Comparison of ENCODE assay signal across 10 mouse cellular contexts in genomic region chr9:114710345-114710744, GRCm38 (mm10). TPM values are rescaled to one million over a fixed set of nuclear protein-coding genes. Genes with fewer than 3 reads are reported as not detected.
A peak's percentile ranks its signal among the peaks of the same experiment; 100 is the strongest.
DNase-seq lines count a peak whose midpoint lies in the region; ATAC-seq and TF ChIP-seq lines count a peak whose summit lies in the region.
"Had no signal": no experiment of that assay in that cellular context is flagged by ENCODE, and none has a peak within 500 bp of the region (broad histone marks: within the 10 kb centered on the region; RNA-seq: fewer than 3 reads in every experiment).

No protein-coding gene starts in this region.

- peaks cover 3 to 23% of the 10 kb centered on the region in 2 experiments; a peak in 3 of 4 replicates for H3K36me3 ChIP-seq in MEL (ENCODE audit: control insufficient read depth in 1 of 2, insufficient read depth in 2 of 2, low read length in 2 of 2)

- TF ChIP-seq POLR2A in MEL (IDR thresholded peaks at IDR 0.05; ENCODE audit: control insufficient read depth in 1 of 2, insufficient read depth in 1 of 2, low read depth in 1 of 2, low read length in 2 of 2, poor library complexity in 1 of 2) = no peak

- H3K9me3 ChIP-seq in MEL (replicated peaks; ENCODE audit: insufficient read depth, low read length) = no peaks in the 10 kb centered on the region
- H3K9me3 ChIP-seq: midbrain, embryonic 12.5 days; stomach, embryonic 15.5 days had no signal

- H3K27me3 ChIP-seq in MEL (ENCODE audit: control insufficient read depth in 1 of 2, insufficient read depth in 2 of 2, low read length in 2 of 2) = no peaks in the 10 kb centered on the region
- H3K27me3 ChIP-seq: midbrain, embryonic 12.5 days; stomach, embryonic 15.5 days had no signal

- TF ChIP-seq CTCF in left cerebral cortex, adult 2 months (IDR thresholded peaks at IDR 0.05) = peak; percentile 33
- peak; percentile 48 to 76 (median 60) for TF ChIP-seq CTCF in MEL (IDR thresholded peaks at IDR 0.05 in 2 of 3, conservative IDR thresholded peaks at IDR 0.05 in 1 of 3; ENCODE audit: control insufficient read depth in 1 of 3, insufficient read depth in 1 of 3, low read depth in 2 of 3, low read length in 3 of 3, poor library complexity in 1 of 3, severe bottlenecking in 1 of 3)

- H3K27ac ChIP-seq in left cerebral cortex, adult 2 months = no peak overlapping the region
- H3K27ac ChIP-seq in MEL (ENCODE audit: control insufficient read depth, low read depth, low read length) = no peak overlapping the region
- H3K27ac ChIP-seq: midbrain, embryonic 12.5 days; stomach, embryonic 15.5 days had no signal

- peaks cover 0 to 3% of the 10 kb centered on the region in 2 experiments; a peak in 1 of 4 replicates for H3K4me1 ChIP-seq in MEL (ENCODE audit: control insufficient read depth in 1 of 2, insufficient read depth in 2 of 2, low read length in 2 of 2)
- H3K4me1 ChIP-seq: midbrain, embryonic 12.5 days; stomach, embryonic 15.5 days had no signal

- intact Hi-C loops in left cerebral cortex, adult 2 months (cut with DNase I) = no loop called here

- no peak for DNase-seq in left cerebral cortex, adult 2 months (ENCODE audit: extremely low spot score in 1 of 2, low spot score in 2 of 2)
- DNase-seq in left cerebral cortex, adult 8-10 months (ENCODE audit: low spot score in 2 of 2) = no peak
- DNase-seq in MEL (ENCODE audit: low read depth, low spot score) = peak; percentile 67
- peak; percentile 41 for DNase-seq in embryo, embryonic 11 days
- DNase-seq in ovary, adult 18-20 months (ENCODE audit: low spot score) = no peak
- DNase-seq in ovary, postnatal 14 days (ENCODE audit: low spot score) = no peak

- H3K9ac ChIP-seq in MEL (ENCODE audit: control insufficient read depth, low read depth, low read length, poor library complexity, severe bottlenecking) = no peak overlapping the region
- H3K9ac ChIP-seq: midbrain, embryonic 12.5 days; stomach, embryonic 15.5 days had no signal

- peak; percentile 27 for TF ChIP-seq RAD21 in MEL (IDR thresholded peaks at IDR 0.05; ENCODE audit: low read depth, low read length)

- H3K79me2 ChIP-seq in MEL (ENCODE audit: control insufficient read depth, insufficient read depth, low read length, poor library complexity) = no peaks in the 10 kb centered on the region

- no peak for TF ChIP-seq EP300 in MEL (IDR thresholded peaks at IDR 0.05; ENCODE audit: low read depth in 1 of 2, low read length in 2 of 2)

- H3K4me3 ChIP-seq in left cerebral cortex, adult 2 months = no peak overlapping the region
- H3K4me3 ChIP-seq in MEL (ENCODE audit: control insufficient read depth in 1 of 2, insufficient read depth in 1 of 2, low read depth in 2 of 2, low read length in 2 of 2) = no peak overlapping the region
- H3K4me3 ChIP-seq: midbrain, embryonic 12.5 days; stomach, embryonic 15.5 days had no signal

- peak; percentile 86 for ATAC-seq in megakaryocyte progenitor cell, adult 5-6 weeks (replicated peaks; ENCODE audit: poor library complexity)
- no peak for ATAC-seq in activated CD4-positive, CD25-positive, alpha-beta regulatory T cell, adult 4 months

TF ChIP-seq in MEL, 35 proteins besides CTCF, POLR2A, EP300 and RAD21:
- TF ChIP-seq ZC3H11A (IDR thresholded peaks at IDR 0.05; ENCODE audit: low read depth, low read length) (peak; percentile 5; the same call in 1 of the 2 replicates), MXI1 (IDR thresholded peaks at IDR 0.05; ENCODE audit: low read depth, low read length) (peak; percentile 18; the same call in 1 of the 2 replicates), MAZ (IDR thresholded peaks at IDR 0.05; ENCODE audit: low read depth, low read length) (no peak), GABPA (IDR thresholded peaks at IDR 0.05; ENCODE audit: low read depth, low read length) (no peak), MYC (IDR thresholded peaks at IDR 0.05; ENCODE audit: low read depth, low read length) (peak; percentile 66; the same call in 1 of the 2 replicates), POLR2AphosphoS5 (IDR thresholded peaks at IDR 0.05; ENCODE audit: borderline replicate concordance, low read depth, low read length) (no peak), E2F4 (IDR thresholded peaks at IDR 0.05; ENCODE audit: borderline replicate concordance, low read depth, low read length) (no peak), USF1 (IDR thresholded peaks at IDR 0.05; ENCODE audit: low read depth, low read length) (no peak), HCFC1 (IDR thresholded peaks at IDR 0.05; ENCODE audit: low read depth, low read length) (no peak), BHLHE40 (IDR thresholded peaks at IDR 0.05; ENCODE audit: borderline replicate concordance, low read depth, low read length) (no peak), MYB (IDR thresholded peaks at IDR 0.05; ENCODE audit: low read depth, low read length) (no peak), POLR2AphosphoS2 (IDR thresholded peaks at IDR 0.05; ENCODE audit: low read length) (no peak), ZKSCAN1 (IDR thresholded peaks at IDR 0.05; ENCODE audit: low read depth, low read length) (no peak), MAX (IDR thresholded peaks at IDR 0.05; ENCODE audit: low read length) (no peak), NRF1 (IDR thresholded peaks at IDR 0.05; ENCODE audit: insufficient read depth, low read depth, low read length, poor library complexity, severe bottlenecking) (no peak), SIN3A (IDR thresholded peaks at IDR 0.05; ENCODE audit: low read length) (no peak), SMC3 (IDR thresholded peaks at IDR 0.05; ENCODE audit: low read depth, low read length) (peak; percentile 50), MAFK (IDR thresholded peaks at IDR 0.05; ENCODE audit: borderline replicate concordance, low read depth, low read length) (no peak), CHD2 (IDR thresholded peaks at IDR 0.05; ENCODE audit: low read length) (no peak), ZNF384 (IDR thresholded peaks at IDR 0.05; ENCODE audit: low read depth, low read length) (no peak), MEF2A (IDR thresholded peaks at IDR 0.05; ENCODE audit: extremely low read depth, insufficient replicate concordance, low read depth, low read length, poor library complexity, severe bottlenecking) (no peak)
TF ChIP-seq in MEL: peak in this region for 4.

RNA-seq across cellular contexts. Expression of gene Cmtm6, which starts 20.6 kb away (rescaled TPM):
- 10 to 100 TPM; 19.8 to 22.4 TPM for total RNA-seq in left cerebral cortex, adult 2 months (2021)
- total RNA-seq in left cerebral cortex, adult 8-10 months (2022) = 10 to 100 TPM; 20.0 to 25.7 (median 22.9) TPM
- total RNA-seq in MEL (2012; rRNA removed) = 17.6 and 21.0 TPM in 2 replicates
- polyA plus RNA-seq in MEL (2012; ENCODE audit: insufficient read depth in 1 of 2, insufficient read length in 2 of 2, low read depth in 1 of 2, low replicate concordance in 2 of 2, missing spikeins in 1 of 2) = 10 to 100 TPM in 1 of 2 experiments, not detected in 1; 21.7 TPM
- 29.1 and 31.1 TPM in 2 replicates for total RNA-seq in megakaryocyte progenitor cell, adult 5-6 weeks (2015)
- total RNA-seq in megakaryocyte progenitor cell, adult 5-6 weeks (2017) = 43.1 and 46.2 TPM in 2 replicates
- polyA plus RNA-seq in activated CD4-positive, CD25-positive, alpha-beta regulatory T cell, adult 4 months (2017; shearing (Covaris generic)) = 10 to 100 TPM; 77.1 to 88.5 TPM

RNA-seq across cellular contexts. Expression of gene Dync1li1, which starts 21.8 kb away (rescaled TPM):
- total RNA-seq in left cerebral cortex, adult 2 months (2021) = 10 to 100 TPM; 87.7 to 91.9 TPM
- 10 to 100 TPM; 84.6 to 87.5 (median 85.9) TPM for total RNA-seq in left cerebral cortex, adult 8-10 months (2022)
- total RNA-seq in MEL (2012; rRNA removed) = 35.2 TPM in 2 replicates
- 10 to 100 TPM in 1 of 2 experiments, not detected in 1; 40.0 TPM for polyA plus RNA-seq in MEL (2012; ENCODE audit: insufficient read depth in 1 of 2, insufficient read length in 2 of 2, low read depth in 1 of 2, low replicate concordance in 2 of 2, missing spikeins in 1 of 2)
- total RNA-seq in megakaryocyte progenitor cell, adult 5-6 weeks (2015) = 28.5 and 29.1 TPM in 2 replicates
- total RNA-seq in megakaryocyte progenitor cell, adult 5-6 weeks (2017) = 47.4 and 50.9 TPM in 2 replicates
- 10 to 100 TPM; 43.8 to 48.4 TPM for polyA plus RNA-seq in activated CD4-positive, CD25-positive, alpha-beta regulatory T cell, adult 4 months (2017; shearing (Covaris generic))

Comparison
In these comparisons a context has a peak if more than half of its experiments do, and no peak if none do; other contexts are left out.
1. DNase-seq: peak in MEL (single experiment) and embryo, embryonic 11 days (single experiment); none in left cerebral cortex, adult 2 months (0 of 2), left cerebral cortex, adult 8-10 months (0 of 2), ovary, adult 18-20 months (single experiment) and ovary, postnatal 14 days (single experiment).